Mouse (Mus musculus): ENCODE data around the gene Tnks2. TPM values are rescaled to one million over a fixed set of nuclear protein-coding genes. Genes with fewer than 3 reads are reported as not detected.
"Not testable (repeated sequence)": the region's sequence is repeated elsewhere in the genome, so short reads cannot be mapped to it uniquely, and the experiment has no call there.

Gene Tnks2
- polyA plus RNA-seq, 1 experiment from 2014 or later, result 79.5 TPM

- 89% methylated on average over 8 of the region's 8 CpGs for WGBS
- ATAC-seq (ENCODE audit: low read depth) (no peak), DNase-seq (ENCODE audit: low spot score) (no peak)
- H3K27me3 ChIP-seq (replicated peaks; ENCODE audit: control insufficient read depth, insufficient read depth, low read length), result no peaks in the 10 kb centered on the region
- H3K9ac ChIP-seq (ENCODE audit: low read depth, low read length), result no peak overlapping the region
- no peaks in the 10 kb centered on the region for H3K9me3 ChIP-seq (ENCODE audit: control insufficient read depth, low read length)
- H3K4me2 ChIP-seq (ENCODE audit: low read depth, low read length), result no peak overlapping the region
- H3K36me3 ChIP-seq (ENCODE audit: control insufficient read depth, insufficient read depth, low read length), result peaks cover 85% of the 10 kb centered on the region
- no peaks in the 10 kb centered on the region for H3K4me1 ChIP-seq (ENCODE audit: control insufficient read depth, insufficient read depth, low read length)
- H3K4me3 ChIP-seq (ENCODE audit: low read depth, low read length), result no peak overlapping the region
- H3K27ac ChIP-seq (replicated peaks; ENCODE audit: low read depth, low read length), result no peak overlapping the region
Observed at GRCm38 (mm10) chr19:36867416-36867815, 33.4 kb downstream of the Tnks2 start.

GRCm38 (mm10) chr19:36868675-36869074 lies 34.6 kb downstream of the Tnks2 start:
- H3K27me3 ChIP-seq (replicated peaks; ENCODE audit: control insufficient read depth, insufficient read depth, low read length); H3K27ac ChIP-seq (replicated peaks; ENCODE audit: low read depth, low read length); H3K9ac ChIP-seq (ENCODE audit: low read depth, low read length); H3K9me3 ChIP-seq (ENCODE audit: control insufficient read depth, low read length); ATAC-seq (ENCODE audit: low read depth); H3K4me3 ChIP-seq (ENCODE audit: low read depth, low read length); H3K4me2 ChIP-seq (ENCODE audit: low read depth, low read length); DNase-seq (ENCODE audit: low spot score); H3K4me1 ChIP-seq (ENCODE audit: control insufficient read depth, insufficient read depth, low read length): not testable (repeated sequence)
- H3K36me3 ChIP-seq (ENCODE audit: control insufficient read depth, insufficient read depth, low read length), result peaks cover 84% of the 10 kb centered on the region
- 78% methylated on average over 3 of the region's 3 CpGs for WGBS

DNA sequence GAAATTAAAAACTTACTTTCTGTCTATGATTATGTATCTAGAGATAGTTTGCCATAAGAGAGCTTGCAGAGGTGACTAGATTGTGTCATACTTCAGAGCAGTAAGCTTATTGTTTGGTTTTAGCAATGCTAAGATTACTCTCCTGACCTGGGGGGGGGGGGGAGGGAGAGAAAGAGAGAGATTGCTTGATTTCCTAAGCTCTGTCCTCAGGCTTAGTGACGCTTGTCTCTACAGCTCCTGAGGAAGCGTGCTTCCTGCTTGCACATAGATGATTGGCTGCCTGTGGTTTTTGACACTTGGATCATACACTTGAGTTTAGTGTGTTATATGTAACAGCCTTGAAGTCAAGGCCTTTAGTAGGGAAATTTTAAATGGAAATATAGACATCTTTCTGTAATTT lies 40.6 kb downstream of the Tnks2 start:
- 85% methylated on average over 2 of the region's 2 CpGs for WGBS
- no peak for ATAC-seq (ENCODE audit: low read depth)
- Histone ChIP-seq H3K9ac (ENCODE audit: low read depth, low read length) (no peak overlapping the region), H3K4me3 (ENCODE audit: low read depth, low read length) (no peak overlapping the region), H3K4me1 (ENCODE audit: control insufficient read depth, insufficient read depth, low read length) (no peaks in the 10 kb centered on the region), H3K27ac (replicated peaks; ENCODE audit: low read depth, low read length) (no peak overlapping the region), H3K4me2 (ENCODE audit: low read depth, low read length) (no peak overlapping the region), H3K27me3 (replicated peaks; ENCODE audit: control insufficient read depth, insufficient read depth, low read length) (no peaks in the 10 kb centered on the region), H3K36me3 (ENCODE audit: control insufficient read depth, insufficient read depth, low read length) (peaks cover 87% of the 10 kb centered on the region), H3K9me3 (ENCODE audit: control insufficient read depth, low read length) (no peaks in the 10 kb centered on the region)
- no peak for DNase-seq (ENCODE audit: low spot score)

DNA sequence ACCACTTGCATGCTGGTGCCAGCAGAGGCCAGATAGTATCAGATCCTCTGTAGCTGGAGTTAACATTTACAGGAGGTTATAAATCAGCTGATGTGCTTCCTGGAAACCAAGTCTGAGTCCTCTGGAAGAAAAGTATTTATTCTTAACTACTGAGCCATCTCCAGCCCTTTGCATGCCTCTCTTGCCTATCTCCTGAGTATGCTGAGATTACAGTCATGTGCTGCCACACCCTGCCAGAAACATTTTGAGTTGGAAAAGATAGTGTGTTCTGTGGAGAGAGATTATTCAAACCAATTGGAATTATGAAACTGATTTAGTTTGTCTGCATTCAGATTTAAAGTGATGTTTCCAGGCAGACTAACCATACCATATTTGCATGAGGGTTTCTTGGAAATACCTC lies 43.3 kb downstream of the Tnks2 start:
- no peaks in the 10 kb centered on the region for H3K27me3 ChIP-seq (replicated peaks; ENCODE audit: control insufficient read depth, insufficient read depth, low read length)
- no peak for ATAC-seq (ENCODE audit: low read depth)
- H3K9ac ChIP-seq (ENCODE audit: low read depth, low read length), result no peak overlapping the region
- H3K4me2 ChIP-seq (ENCODE audit: low read depth, low read length), result no peak overlapping the region
- H3K4me3 ChIP-seq (ENCODE audit: low read depth, low read length), result no peak overlapping the region
- H3K4me1 ChIP-seq (ENCODE audit: control insufficient read depth, insufficient read depth, low read length), result no peaks in the 10 kb centered on the region
- H3K36me3 ChIP-seq (ENCODE audit: control insufficient read depth, insufficient read depth, low read length), result peaks cover 92% of the 10 kb centered on the region
- no peak for DNase-seq (ENCODE audit: low spot score)
- no peak overlapping the region for H3K27ac ChIP-seq (replicated peaks; ENCODE audit: low read depth, low read length)
- H3K9me3 ChIP-seq (ENCODE audit: control insufficient read depth, low read length), result no peaks in the 10 kb centered on the region

DNA sequence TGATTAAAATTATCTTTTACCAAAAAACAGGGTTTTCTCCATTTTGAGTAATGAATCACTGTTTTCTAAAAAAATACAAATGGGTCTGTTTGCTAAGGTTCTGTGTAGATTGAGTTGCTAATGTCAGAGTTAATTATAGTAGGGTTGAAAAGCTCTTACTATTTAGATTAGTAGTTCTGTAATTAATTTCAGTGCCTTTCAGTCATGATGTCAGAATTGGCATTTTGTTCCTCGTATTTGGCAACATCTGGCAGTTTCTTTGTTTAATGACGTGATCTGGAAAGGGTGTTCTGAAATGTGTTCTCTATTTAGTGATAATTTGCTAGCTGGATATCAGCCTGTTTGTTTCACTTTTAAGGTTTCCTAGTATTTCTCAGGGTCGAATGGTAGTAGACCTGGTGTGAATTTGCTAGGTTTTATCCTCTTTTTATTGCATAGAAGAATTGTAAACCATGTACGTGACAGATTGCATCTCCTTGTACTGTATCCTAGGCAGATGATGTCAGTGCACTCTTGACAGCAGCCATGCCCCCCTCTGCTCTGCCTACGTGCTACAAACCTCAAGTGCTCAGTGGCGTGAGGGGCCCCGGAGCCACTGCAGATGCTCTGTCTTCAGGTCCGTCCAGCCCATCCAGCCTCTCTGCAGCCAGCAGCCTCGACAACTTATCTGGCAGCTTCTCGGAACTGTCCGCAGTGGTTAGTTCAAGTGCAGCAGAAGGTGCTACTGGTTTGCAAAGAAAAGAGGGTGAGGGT lies 44.9 kb downstream of the Tnks2 start:
- H3K9me3 ChIP-seq (ENCODE audit: control insufficient read depth, low read length), result no peaks in the 10 kb centered on the region
- no peak overlapping the region for H3K27ac ChIP-seq (replicated peaks; ENCODE audit: low read depth, low read length)
- H3K36me3 ChIP-seq (ENCODE audit: control insufficient read depth, insufficient read depth, low read length), result peaks cover 94% of the 10 kb centered on the region
- no peak overlapping the region for H3K4me2 ChIP-seq (ENCODE audit: low read depth, low read length)
- H3K27me3 ChIP-seq (replicated peaks; ENCODE audit: control insufficient read depth, insufficient read depth, low read length), result no peaks in the 10 kb centered on the region
- no peak overlapping the region for H3K4me3 ChIP-seq (ENCODE audit: low read depth, low read length)
- no peaks in the 10 kb centered on the region for H3K4me1 ChIP-seq (ENCODE audit: control insufficient read depth, insufficient read depth, low read length)
- DNase-seq (ENCODE audit: low spot score) (no peak), ATAC-seq (ENCODE audit: low read depth) (no peak)
- H3K9ac ChIP-seq (ENCODE audit: low read depth, low read length), result no peak overlapping the region
- 74% methylated on average over 11 of the region's 11 CpGs for WGBS

DNA sequence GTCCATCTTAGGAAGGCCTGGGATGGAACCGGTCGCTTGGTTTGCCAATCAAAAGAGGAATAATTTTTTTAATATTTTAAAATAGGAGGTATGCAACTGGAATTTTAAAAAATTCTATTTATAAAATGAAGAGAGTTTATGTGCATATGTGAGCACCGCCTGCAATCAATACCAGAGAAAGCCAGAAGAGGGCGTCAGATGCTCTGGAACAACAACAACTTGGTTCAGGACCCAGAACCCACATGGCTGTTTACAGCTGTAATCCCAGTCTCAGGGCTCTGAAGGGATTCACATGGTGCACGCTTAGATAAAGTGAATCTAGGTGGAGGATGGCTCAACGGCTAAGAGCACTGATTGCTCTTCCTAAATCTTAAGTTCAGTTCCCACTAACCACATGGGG lies 49.1 kb downstream of the Tnks2 start:
- H3K9ac ChIP-seq (ENCODE audit: low read depth, low read length), result no peak overlapping the region
- no peak overlapping the region for H3K27ac ChIP-seq (replicated peaks; ENCODE audit: low read depth, low read length)
- peaks cover 94% of the 10 kb centered on the region for H3K36me3 ChIP-seq (ENCODE audit: control insufficient read depth, insufficient read depth, low read length)
- no peak overlapping the region for H3K4me3 ChIP-seq (ENCODE audit: low read depth, low read length)
- ATAC-seq (ENCODE audit: low read depth) (no peak), DNase-seq (ENCODE audit: low spot score) (no peak)
- H3K4me2 ChIP-seq (ENCODE audit: low read depth, low read length), result no peak overlapping the region
- H3K9me3 ChIP-seq (ENCODE audit: control insufficient read depth, low read length), result no peaks in the 10 kb centered on the region
- no peaks in the 10 kb centered on the region for H3K4me1 ChIP-seq (ENCODE audit: control insufficient read depth, insufficient read depth, low read length)
- WGBS, result 77% methylated on average over 6 of the region's 6 CpGs
- H3K27me3 ChIP-seq (replicated peaks; ENCODE audit: control insufficient read depth, insufficient read depth, low read length), result no peaks in the 10 kb centered on the region

- H3K27me3 ChIP-seq (replicated peaks; ENCODE audit: control insufficient read depth, insufficient read depth, low read length), result no peaks in the 10 kb centered on the region
- no peaks in the 10 kb centered on the region for H3K9me3 ChIP-seq (ENCODE audit: control insufficient read depth, low read length)
- H3K9ac ChIP-seq (ENCODE audit: low read depth, low read length), result no peak overlapping the region
- no peak overlapping the region for H3K27ac ChIP-seq (replicated peaks; ENCODE audit: low read depth, low read length)
- DNase-seq (ENCODE audit: low spot score), result no peak
- peaks cover 98% of the 10 kb centered on the region for H3K36me3 ChIP-seq (ENCODE audit: control insufficient read depth, insufficient read depth, low read length)
- ATAC-seq (ENCODE audit: low read depth), result no peak
- no peaks in the 10 kb centered on the region for H3K4me1 ChIP-seq (ENCODE audit: control insufficient read depth, insufficient read depth, low read length)
- H3K4me2 ChIP-seq (ENCODE audit: low read depth, low read length), result no peak overlapping the region
- H3K4me3 ChIP-seq (ENCODE audit: low read depth, low read length), result no peak overlapping the region
- 79% methylated on average over 2 of the region's 2 CpGs for WGBS
Observed at GRCm38 (mm10) chr19:36886316-36886715, 52.3 kb downstream of the Tnks2 start.

DNA sequence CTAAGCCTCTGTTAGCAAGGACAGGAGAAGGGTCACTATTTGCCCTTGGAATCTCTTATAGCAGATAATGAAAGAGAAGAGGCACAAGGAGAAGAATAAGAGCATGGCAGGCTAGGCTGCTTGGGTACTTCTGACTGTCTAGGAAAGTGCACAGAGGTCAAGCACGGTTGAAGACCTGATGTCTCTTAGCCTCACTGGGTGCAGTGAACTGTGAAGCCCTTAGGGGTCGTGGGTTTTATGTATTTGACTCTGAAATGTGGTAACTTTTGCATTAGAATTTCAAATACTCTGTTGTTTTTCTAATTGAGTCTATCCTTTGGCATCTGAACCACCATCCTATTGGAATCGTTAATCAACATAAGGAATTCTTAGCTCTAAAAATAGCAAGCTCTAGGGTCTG lies 53.7 kb downstream of the Tnks2 start:
- no peak for DNase-seq (ENCODE audit: low spot score)
- Histone ChIP-seq H3K4me2 (ENCODE audit: low read depth, low read length) (no peak overlapping the region), H3K27me3 (replicated peaks; ENCODE audit: control insufficient read depth, insufficient read depth, low read length) (no peaks in the 10 kb centered on the region), H3K9me3 (ENCODE audit: control insufficient read depth, low read length) (no peaks in the 10 kb centered on the region), H3K4me1 (ENCODE audit: control insufficient read depth, insufficient read depth, low read length) (no peaks in the 10 kb centered on the region), H3K9ac (ENCODE audit: low read depth, low read length) (no peak overlapping the region), H3K36me3 (ENCODE audit: control insufficient read depth, insufficient read depth, low read length) (peaks cover 98% of the 10 kb centered on the region), H3K4me3 (ENCODE audit: low read depth, low read length) (no peak overlapping the region), H3K27ac (replicated peaks; ENCODE audit: low read depth, low read length) (no peak overlapping the region)
- WGBS, result 82% methylated on average over 3 of the region's 3 CpGs
- no peak for ATAC-seq (ENCODE audit: low read depth)

GRCm38 (mm10) chr19:36891746-36892145 lies 57.7 kb downstream of the Tnks2 start:
- Histone ChIP-seq H3K27me3 (replicated peaks; ENCODE audit: control insufficient read depth, insufficient read depth, low read length) (no peaks in the 10 kb centered on the region), H3K9me3 (ENCODE audit: control insufficient read depth, low read length) (no peaks in the 10 kb centered on the region), H3K9ac (ENCODE audit: low read depth, low read length) (no peak overlapping the region), H3K36me3 (ENCODE audit: control insufficient read depth, insufficient read depth, low read length) (peaks cover 80% of the 10 kb centered on the region), H3K4me3 (ENCODE audit: low read depth, low read length) (no peak overlapping the region), H3K4me2 (ENCODE audit: low read depth, low read length) (no peak overlapping the region), H3K4me1 (ENCODE audit: control insufficient read depth, insufficient read depth, low read length) (no peaks in the 10 kb centered on the region), H3K27ac (replicated peaks; ENCODE audit: low read depth, low read length) (no peak overlapping the region)
- DNase-seq (ENCODE audit: low spot score) (no peak), ATAC-seq (ENCODE audit: low read depth) (no peak)
- 91% methylated on average over 3 of the region's 3 CpGs for WGBS

Data from embryonic facial prominence, embryonic 14.5 days (tissue).